Mouse (Mus musculus): ENCODE data around the gene Rasgef1b.

Rasgef1b gene

GRCm38 (mm10) chr5:99701811-99702210, 27.1 kb downstream of the Rasgef1b start:
- DNase-seq, result peak; percentile 30 to 35

- DNase-seq, result no peak
Measured at GRCm38 (mm10) chr5:99694712-99695360, 34.0 kb downstream of the Rasgef1b start.

GRCm38 (mm10) chr5:99689909-99690308, 39.0 kb downstream of the Rasgef1b start:
- no peak for DNase-seq

- no peak for DNase-seq
Measured at GRCm38 (mm10) chr5:99687894-99688293, 41.0 kb downstream of the Rasgef1b start.

GRCm38 (mm10) chr5:99684023-99684422, 44.8 kb downstream of the Rasgef1b start:
- DNase-seq, result no peak

- DNase-seq, result peak in 1 of 2 experiments; percentile 19
Measured at GRCm38 (mm10) chr5:99669971-99670571, 58.8 kb downstream of the Rasgef1b start.

GRCm38 (mm10) chr5:99656024-99656423, 72.8 kb downstream of the Rasgef1b start:
- no peak for DNase-seq

- DNase-seq, result peak; percentile 11 to 38
Measured at GRCm38 (mm10) chr5:99652931-99653330, 75.9 kb downstream of the Rasgef1b start.

- DNase-seq, result no peak
Measured at GRCm38 (mm10) chr5:99641407-99641806, 87.5 kb downstream of the Rasgef1b start.

GRCm38 (mm10) chr5:99636575-99636974, 92.3 kb downstream of the Rasgef1b start:
- no peak for DNase-seq

GRCm38 (mm10) chr5:99634010-99634541, 94.8 kb downstream of the Rasgef1b start:
- DNase-seq, result peak in 1 of 2 experiments; percentile 35

GRCm38 (mm10) chr5:99633548-99633947, 95.3 kb downstream of the Rasgef1b start:
- DNase-seq, result no peak

GRCm38 (mm10) chr5:99632649-99633310, 96.1 kb downstream of the Rasgef1b start:
- DNase-seq, result no peak

GRCm38 (mm10) chr5:99630087-99630486, 98.8 kb downstream of the Rasgef1b start:
- peak; percentile 25 to 53 for DNase-seq

- DNase-seq, result no peak
Measured at GRCm38 (mm10) chr5:99625603-99626002, 103.3 kb downstream of the Rasgef1b start.

- no peak for DNase-seq
Measured at GRCm38 (mm10) chr5:99620771-99621170, 108.1 kb downstream of the Rasgef1b start.

- no peak for DNase-seq
Measured at GRCm38 (mm10) chr5:99617271-99617800, 111.5 kb downstream of the Rasgef1b start.

- DNase-seq, result peak in 1 of 2 experiments; percentile 21
Measured at GRCm38 (mm10) chr5:99613321-99614118, 115.3 kb downstream of the Rasgef1b start.

- no peak for DNase-seq
Measured at GRCm38 (mm10) chr5:99607602-99608001, 121.3 kb downstream of the Rasgef1b start.

- DNase-seq, result no peak
Measured at GRCm38 (mm10) chr5:99606164-99606858, 122.6 kb downstream of the Rasgef1b start.

GRCm38 (mm10) chr5:99602244-99603023, 126.4 kb downstream of the Rasgef1b start:
- no peak for DNase-seq

Measured in cerebellum, postnatal 25 days (tissue).